Mouse (Mus musculus) midbrain, embryonic 15.5 days (tissue): ENCODE data around the gene F10. TPM values are rescaled to one million over a fixed set of nuclear protein-coding genes. Genes with fewer than 3 reads are reported as not detected.

Experiments used
- ATAC-seq: fragments of 200-750 bp; cut with Nextera tagmentation; replicated peaks from 2 replicates; pipeline ENCODE4 v1.8.0; 2017; ENCODE audit warnings: moderate TSS enrichment
- H3K27ac ChIP-seq: fragments of 300-500 bp; sonication (generic); 2 replicates; pipeline ENCODE4 v1.5.1; 2015; ENCODE audit warnings: mild to moderate bottlenecking, inconsistent platforms
- H3K27me3 ChIP-seq: fragments of 300-500 bp; sonication (generic); replicated peaks from 2 replicates; pipeline ENCODE4 v1.6.1; 2015; ENCODE audit warnings: inconsistent platforms
- H3K36me3 ChIP-seq: fragments of 300-500 bp; sonication (generic); replicated peaks from 2 replicates; pipeline ENCODE4 v1.6.1; 2015; ENCODE audit warnings: inconsistent platforms
- H3K4me1 ChIP-seq: fragments of 300-500 bp; sonication (generic); 2 replicates; pipeline ENCODE4 v1.6.1; 2015; ENCODE audit warnings: inconsistent platforms
- H3K4me2 ChIP-seq: fragments of 300-500 bp; sonication (generic); 2 replicates; pipeline ENCODE4 v1.6.1; 2015; ENCODE audit warnings: inconsistent platforms, mild to moderate bottlenecking, moderate library complexity
- H3K4me3 ChIP-seq: fragments of 300-500 bp; sonication (generic); 2 replicates; pipeline ENCODE4 v1.5.1; 2015; ENCODE audit warnings: mild to moderate bottlenecking, inconsistent platforms
- H3K9ac ChIP-seq: fragments of 300-500 bp; sonication (generic); 2 replicates; pipeline ENCODE4 v1.6.1; 2015; ENCODE audit warnings: mild to moderate bottlenecking, inconsistent platforms
- H3K9me3 ChIP-seq: fragments of 300-500 bp; sonication (generic); 2 replicates; pipeline ENCODE4 v1.6.1; 2016; ENCODE audit warnings: inconsistent platforms
- WGBS: fragments of 180-500 bp; shearing (Covaris S2); methylation state at CpG from one replicate; pipeline ENCODE4 v1.1.7; 2015; ENCODE audit warnings: mixed read lengths; 5-methylcytosine and 5-hydroxymethylcytosine counted together
- polyA plus RNA-seq: library from polyadenylated mRNA; unstranded; fragments of >200 nt; fragmentation: Nextera tagmentation; extraction: Ambion mirVana; gene quantifications from 2 replicates; pipeline ENCODE4 v1.2.1, GENCODE M21; 2015

The F10 gene
- polyA plus RNA-seq, 1 experiment from 2014 or later, result 0.21 TPM

- no peak within 1 kb of the TSS for H3K9ac ChIP-seq
- no peaks in the 10 kb centered on the region; the same call in 1 of the 2 replicates for H3K36me3 ChIP-seq
- no peak within 1 kb of the TSS for H3K4me2 ChIP-seq
- H3K27ac ChIP-seq, result no peak within 1 kb of the TSS
- H3K4me3 ChIP-seq, result no peak within 1 kb of the TSS
- no peaks in the 10 kb centered on the region for H3K4me1 ChIP-seq
- 69% methylated on average over 10 of the region's 10 CpGs for WGBS
- no peak for ATAC-seq
- no peaks in the 10 kb centered on the region for H3K27me3 ChIP-seq
- H3K9me3 ChIP-seq, result no peaks in the 10 kb centered on the region
Measured at GRCm38 (mm10) chr8:13025487-13026224, 11.5 kb upstream of the F10 start, which contains the start of gene F7. Gene F7, plus strand, starts transcription at chr8:13026034.

GRCm38 (mm10) chr8:13027615-13028014 is 9.5 kb upstream of the F10 start:
- Histone ChIP-seq H3K4me2 (no peak overlapping the region), H3K9ac (no peak overlapping the region), H3K4me3 (no peak overlapping the region), H3K4me1 (no peaks in the 10 kb centered on the region), H3K36me3 (no peaks in the 10 kb centered on the region), H3K27ac (no peak overlapping the region), H3K9me3 (no peaks in the 10 kb centered on the region), H3K27me3 (no peaks in the 10 kb centered on the region)
- no peak for ATAC-seq
- 86% methylated on average over 5 of the region's 5 CpGs for WGBS

DNA sequence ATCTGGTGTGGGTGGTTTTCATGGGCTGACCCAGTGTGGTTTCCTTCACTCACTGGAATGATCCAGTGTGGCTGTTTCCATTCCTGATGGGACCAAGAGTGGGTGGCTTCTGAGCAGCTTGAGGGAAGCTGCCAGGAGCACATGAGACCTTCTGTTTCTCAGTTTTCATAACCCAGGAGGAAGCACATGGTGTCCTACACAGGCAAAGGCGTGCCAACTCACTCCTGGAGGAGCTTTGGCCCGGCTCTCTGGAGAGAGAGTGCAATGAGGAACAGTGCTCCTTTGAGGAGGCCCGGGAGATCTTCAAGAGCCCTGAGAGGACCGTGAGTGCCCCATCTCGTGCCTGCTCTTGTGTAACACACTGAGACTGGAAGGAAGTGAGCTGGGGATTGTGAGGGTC is 8.6 kb upstream of the F10 start:
- Histone ChIP-seq H3K27me3 (no peaks in the 10 kb centered on the region), H3K36me3 (no peaks in the 10 kb centered on the region), H3K27ac (no peak overlapping the region), H3K4me3 (no peak overlapping the region), H3K4me2 (no peak overlapping the region), H3K9me3 (no peaks in the 10 kb centered on the region), H3K4me1 (no peaks in the 10 kb centered on the region), H3K9ac (no peak overlapping the region)
- ATAC-seq, result no peak
- WGBS, result 75% methylated on average over 5 of the region's 5 CpGs

DNA sequence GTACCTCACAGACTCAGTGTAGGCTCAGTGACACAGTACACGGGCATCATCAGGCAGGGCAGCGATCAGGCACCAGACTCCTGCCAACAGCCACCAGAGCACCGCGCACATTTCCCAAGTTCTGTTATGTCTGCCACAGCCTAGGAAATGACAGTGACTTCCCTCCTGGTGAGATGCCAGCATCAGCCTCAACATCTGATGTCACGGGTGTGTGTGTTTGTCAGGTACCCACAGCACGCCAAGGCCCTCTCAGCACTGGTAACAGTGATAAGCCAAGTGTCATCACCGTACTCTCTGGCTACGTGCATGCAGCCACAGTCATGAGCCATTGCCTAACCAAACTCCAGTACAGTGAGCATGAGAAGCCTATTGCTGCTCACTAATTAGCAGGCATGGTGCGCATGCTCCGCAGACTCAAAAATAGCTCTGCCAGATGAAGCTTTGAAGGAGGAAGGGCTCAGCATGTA is 729 bp upstream of the F10 start:
- Histone ChIP-seq H3K4me3 (no peak overlapping the region), H3K27me3 (no peaks in the 10 kb centered on the region), H3K4me1 (no peaks in the 10 kb centered on the region), H3K9me3 (no peaks in the 10 kb centered on the region), H3K36me3 (no peaks in the 10 kb centered on the region), H3K4me2 (no peak overlapping the region), H3K27ac (no peak overlapping the region), H3K9ac (no peak overlapping the region)
- WGBS, result 90% methylated on average over 10 of the region's 10 CpGs
- no peak for ATAC-seq

DNA sequence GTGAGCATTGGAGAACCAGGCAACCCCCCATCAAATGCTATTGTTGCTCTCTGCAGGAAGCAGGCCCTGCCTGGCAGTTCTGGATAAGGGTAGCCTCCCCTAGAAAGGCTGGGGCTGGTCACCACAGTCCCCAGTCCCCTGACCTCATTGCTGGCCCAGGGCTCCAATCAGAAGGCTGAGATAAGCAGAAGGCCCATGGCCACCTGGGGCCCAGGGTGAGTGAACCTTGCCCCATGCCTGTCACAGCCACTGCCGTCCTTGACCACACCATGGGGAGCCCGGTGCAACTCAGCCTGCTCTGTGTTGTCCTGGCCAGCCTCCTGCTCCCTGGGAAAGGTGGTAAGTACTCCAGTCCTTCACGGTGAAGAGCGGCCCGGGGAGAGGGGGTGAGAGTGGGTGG is 461 bp downstream of the F10 start:
- WGBS, result 24% methylated on average over 5 of the region's 5 CpGs
- no peak for ATAC-seq
- no peak overlapping the region for H3K9ac ChIP-seq

DNA sequence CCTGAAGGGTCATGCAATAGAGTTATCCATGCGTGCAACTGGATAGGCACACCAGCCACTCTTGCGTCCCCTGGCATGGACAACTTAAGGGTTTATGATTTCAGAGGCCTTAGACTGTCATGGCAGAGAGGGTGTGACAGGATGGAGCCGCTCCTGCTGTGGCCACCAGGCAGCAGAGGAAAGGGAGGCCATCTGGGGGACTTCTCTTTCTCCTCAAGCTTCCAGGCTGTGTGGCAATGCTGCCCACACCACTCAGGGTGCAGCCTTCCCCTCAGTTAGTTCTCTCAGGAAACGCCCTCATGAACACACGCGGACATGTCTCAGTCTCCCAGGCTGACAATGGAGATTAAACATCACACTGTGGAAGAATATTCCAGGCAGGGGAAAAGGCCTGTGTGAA is 1.9 kb downstream of the F10 start:
- Histone ChIP-seq H3K9me3 (no peaks in the 10 kb centered on the region), H3K4me1 (no peaks in the 10 kb centered on the region), H3K4me3 (no peak overlapping the region), H3K4me2 (no peak overlapping the region), H3K27ac (no peak overlapping the region), H3K9ac (no peak overlapping the region), H3K36me3 (no peaks in the 10 kb centered on the region), H3K27me3 (no peaks in the 10 kb centered on the region)
- WGBS, result 82% methylated on average over 6 of the region's 6 CpGs
- ATAC-seq, result no peak

More for the DNA sequence above, 461 bp downstream of the F10 start:
- no peak overlapping the region for H3K4me2 ChIP-seq
- no peaks in the 10 kb centered on the region for H3K27me3 ChIP-seq
- no peaks in the 10 kb centered on the region for H3K36me3 ChIP-seq
- no peaks in the 10 kb centered on the region for H3K4me1 ChIP-seq
- H3K9me3 ChIP-seq, result no peaks in the 10 kb centered on the region
- H3K4me3 ChIP-seq, result no peak overlapping the region
- no peak overlapping the region for H3K27ac ChIP-seq

GRCm38 (mm10) chr8:13041459-13041858 is 4.4 kb downstream of the F10 start:
- H3K4me1 ChIP-seq, result no peaks in the 10 kb centered on the region
- no peak for ATAC-seq
- WGBS, result 88% methylated on average over 4 of the region's 4 CpGs

DNA sequence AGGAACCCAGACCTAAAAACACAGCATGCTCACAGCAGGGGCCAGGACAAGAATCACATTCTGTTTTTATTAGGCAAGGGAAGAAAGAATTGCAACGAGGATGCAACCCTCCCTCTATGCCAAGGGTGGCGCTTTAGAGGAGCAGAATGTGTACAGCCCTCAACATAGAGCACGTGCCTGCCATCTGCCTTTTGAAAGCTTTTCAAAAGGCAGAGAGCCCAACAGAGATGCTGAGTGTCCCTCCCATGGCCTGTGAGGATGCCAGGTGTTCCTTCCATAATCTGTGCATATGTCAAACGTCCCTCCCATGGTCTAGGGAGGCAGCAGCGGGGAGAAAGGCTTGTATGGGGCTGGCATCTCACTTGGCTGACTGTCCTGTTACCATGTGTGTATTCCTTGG is 10.5 kb downstream of the F10 start:
- WGBS, result 51% methylated on average over 5 of the region's 5 CpGs
- no peaks in the 10 kb centered on the region for H3K36me3 ChIP-seq
- no peaks in the 10 kb centered on the region for H3K9me3 ChIP-seq
- H3K4me2 ChIP-seq, result no peak overlapping the region
- H3K27me3 ChIP-seq, result no peaks in the 10 kb centered on the region
- H3K4me1 ChIP-seq, result no peaks in the 10 kb centered on the region
- H3K9ac ChIP-seq, result no peak overlapping the region
- H3K4me3 ChIP-seq, result no peak overlapping the region
- no peak overlapping the region for H3K27ac ChIP-seq
- ATAC-seq, result no peak

More at GRCm38 (mm10) chr8:13041459-13041858, 4.4 kb downstream of the F10 start:
- Histone ChIP-seq H3K9ac (no peak overlapping the region), H3K36me3 (no peaks in the 10 kb centered on the region), H3K27ac (no peak overlapping the region), H3K4me3 (no peak overlapping the region), H3K27me3 (no peaks in the 10 kb centered on the region), H3K9me3 (no peaks in the 10 kb centered on the region), H3K4me2 (no peak overlapping the region)

- no peaks in the 10 kb centered on the region for H3K27me3 ChIP-seq
- H3K4me1 ChIP-seq, result no peaks in the 10 kb centered on the region
- no peak overlapping the region for H3K27ac ChIP-seq
- no peak overlapping the region for H3K4me2 ChIP-seq
- H3K36me3 ChIP-seq, result no peaks in the 10 kb centered on the region
- H3K9me3 ChIP-seq, result no peaks in the 10 kb centered on the region
- ATAC-seq, result no peak
- no peak overlapping the region for H3K4me3 ChIP-seq
- no peak overlapping the region for H3K9ac ChIP-seq
- 70% methylated on average over 10 of the region's 10 CpGs for WGBS
Measured at GRCm38 (mm10) chr8:13050550-13050949, 13.4 kb downstream of the F10 start.

DNA sequence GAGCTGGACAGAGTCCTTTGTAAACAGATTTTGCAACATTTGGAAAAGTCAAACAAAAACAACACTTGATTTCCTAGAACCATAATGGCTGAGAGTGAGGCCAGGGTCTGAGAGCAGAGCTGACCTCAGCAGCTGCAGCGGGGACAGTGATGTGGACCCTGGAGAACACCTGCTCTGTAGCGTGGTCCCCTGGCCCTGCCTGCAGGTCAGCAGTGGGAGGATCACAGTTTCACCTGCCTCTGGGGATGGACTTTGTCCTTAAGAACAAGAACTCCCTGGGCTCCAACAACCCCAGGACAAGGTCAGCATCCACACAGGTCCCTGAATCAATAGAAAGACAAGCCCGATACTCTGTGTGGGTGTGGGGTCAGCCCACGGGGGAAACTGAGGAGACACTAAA is 20.2 kb downstream of the F10 start:
- 83% methylated on average over 4 of the region's 4 CpGs for WGBS
- no peak overlapping the region for H3K4me3 ChIP-seq
- no peaks in the 10 kb centered on the region for H3K4me1 ChIP-seq
- no peak overlapping the region for H3K27ac ChIP-seq
- H3K36me3 ChIP-seq, result no peaks in the 10 kb centered on the region
- H3K4me2 ChIP-seq, result no peak overlapping the region
- no peak overlapping the region for H3K9ac ChIP-seq
- H3K27me3 ChIP-seq, result no peaks in the 10 kb centered on the region
- ATAC-seq, result no peak
- H3K9me3 ChIP-seq, result no peaks in the 10 kb centered on the region

- H3K9ac ChIP-seq, result no peak within 1 kb of the TSS
- no peaks in the 10 kb centered on the region for H3K27me3 ChIP-seq
- no peak within 1 kb of the TSS for H3K4me2 ChIP-seq
- H3K4me1 ChIP-seq, result no peaks in the 10 kb centered on the region
- no peak within 1 kb of the TSS for H3K27ac ChIP-seq
- no peaks in the 10 kb centered on the region for H3K9me3 ChIP-seq
- 84% methylated on average over 17 of the region's 17 CpGs for WGBS
- no peaks in the 10 kb centered on the region for H3K36me3 ChIP-seq
- H3K4me3 ChIP-seq, result no peak within 1 kb of the TSS
- no peak for ATAC-seq
Measured at GRCm38 (mm10) chr8:13060441-13061150, 23.5 kb downstream of the F10 start, which contains the start of gene Proz. Gene Proz, plus strand, starts transcription at chr8:13060914.

- Histone ChIP-seq H3K27ac (no peak overlapping the region), H3K4me3 (no peak overlapping the region), H3K27me3 (no peaks in the 10 kb centered on the region), H3K4me2 (no peak overlapping the region), H3K4me1 (no peaks in the 10 kb centered on the region), H3K36me3 (no peaks in the 10 kb centered on the region), H3K9me3 (no peaks in the 10 kb centered on the region), H3K9ac (no peak overlapping the region)
- no peak for ATAC-seq
- WGBS, result 84% methylated on average over 16 of the region's 16 CpGs
Measured at GRCm38 (mm10) chr8:13063112-13063511, 26.0 kb downstream of the F10 start.
